Mouse (Mus musculus) v-Abl transformed pro-B cells (cell line): ENCODE measurements around the gene Olfr652.

Experiments
- in situ Hi-C, 2 experiments: fragments of 400-800 bp; cut with MboI; formaldehyde crosslinking; loops; one replicate each; pipeline ENCODE4 v1.15.1; 2025; ENCODE audit not compliant: unreplicated experiment in 2 of 2

Olfr652 gene

GRCm38 (mm10) chr7:104560601-104561000, at the start of gene Olfr652:
TSS of gene Olfr652 (plus strand) at chr7:104560901.
- in situ Hi-C loops: no loop called here

GRCm38 (mm10) chr7:104549833-104550232, 10.9 kb upstream of the Olfr652 start, which contains the start of gene Olfr651:
TSS of gene Olfr651 (plus strand) at chr7:104550133.
- in situ Hi-C loops: no loop called here

- in situ Hi-C loops: no loop called here
Observed at GRCm38 (mm10) chr7:104552700-104553099, 8.0 kb upstream of the Olfr652 start.

- in situ Hi-C loops: no loop called here
Observed at GRCm38 (mm10) chr7:104577014-104577413, 16.3 kb downstream of the Olfr652 start, which contains the start of gene Olfr653. TSS of gene Olfr653 (plus strand) at chr7:104577314.

- in situ Hi-C loops: no loop called here
Observed at GRCm38 (mm10) chr7:104580846-104581245, 20.1 kb downstream of the Olfr652 start.

- in situ Hi-C loops: no loop called here
Observed at GRCm38 (mm10) chr7:104581429-104581828, 20.7 kb downstream of the Olfr652 start.

- in situ Hi-C loops: no loop called here
Observed at GRCm38 (mm10) chr7:104586725-104587124, 26.0 kb downstream of the Olfr652 start, which contains the start of gene Olfr654. TSS of gene Olfr654 (plus strand) at chr7:104587025.

- in situ Hi-C loops: no loop called here
Observed at GRCm38 (mm10) chr7:104588274-104588673, 27.6 kb downstream of the Olfr652 start.

- in situ Hi-C loops: loop anchor here (5.0 to 25.0 kb wide), 8 partner anchors 154 to 911 kb away; partner anchors contain the start of genes Cnga4 (in 1 of the 2), Fam160a2 (in 1 of the 2), Olfr243 (in 1 of the 2) and Olfr649 (in 1 of the 2)
Observed at GRCm38 (mm10) chr7:104601679-104602078, 41.0 kb downstream of the Olfr652 start, which contains the start of gene Olfr655. TSS of gene Olfr655 (minus strand) at chr7:104601779.

GRCm38 (mm10) chr7:104603173-104603572, 42.5 kb downstream of the Olfr652 start:
- in situ Hi-C loops: loop anchor here (5.0 to 25.0 kb wide), 8 partner anchors 156 to 909 kb away; partner anchors contain the start of genes Cnga4 (in 1 of the 2), Fam160a2 (in 1 of the 2), Olfr243 (in 1 of the 2) and Olfr649 (in 1 of the 2)

GRCm38 (mm10) chr7:104604727-104605126, 44.0 kb downstream of the Olfr652 start:
- in situ Hi-C loops: loop anchor here (5.0 to 25.0 kb wide), 8 partner anchors 157 to 908 kb away; partner anchors contain the start of genes Cnga4 (in 1 of the 2), Fam160a2 (in 1 of the 2), Olfr243 (in 1 of the 2) and Olfr649 (in 1 of the 2)

GRCm38 (mm10) chr7:104613655-104614054, 53.0 kb downstream of the Olfr652 start, which contains the start of gene Olfr656:
TSS of gene Olfr656 (plus strand) at chr7:104613955.
- in situ Hi-C loops: loop anchor here (25.0 kb wide), 3 partner anchors 799 to 901 kb away; partner anchors contain the start of genes Cnga4 (in 1 of the 2), Fam160a2 (in 1 of the 2) and Olfr243 (in 1 of the 2)
